Mouse (Mus musculus) C2C12 (cell line): ENCODE data around the gene Zdhhc18.

ENCODE experiments used
- CTCF ChIP-seq: IDR thresholded peaks from one replicate; pipeline ENCODE4 v1.5.1; 2011; ENCODE audit not compliant: control insufficient read depth, insufficient read depth, insufficient read length
- USF1 ChIP-seq: IDR thresholded peaks from one replicate; pipeline ENCODE4 v1.6.1; 2011; ENCODE audit warnings: low read depth, mild to moderate bottlenecking, control low read depth, moderate library complexity

DNA sequence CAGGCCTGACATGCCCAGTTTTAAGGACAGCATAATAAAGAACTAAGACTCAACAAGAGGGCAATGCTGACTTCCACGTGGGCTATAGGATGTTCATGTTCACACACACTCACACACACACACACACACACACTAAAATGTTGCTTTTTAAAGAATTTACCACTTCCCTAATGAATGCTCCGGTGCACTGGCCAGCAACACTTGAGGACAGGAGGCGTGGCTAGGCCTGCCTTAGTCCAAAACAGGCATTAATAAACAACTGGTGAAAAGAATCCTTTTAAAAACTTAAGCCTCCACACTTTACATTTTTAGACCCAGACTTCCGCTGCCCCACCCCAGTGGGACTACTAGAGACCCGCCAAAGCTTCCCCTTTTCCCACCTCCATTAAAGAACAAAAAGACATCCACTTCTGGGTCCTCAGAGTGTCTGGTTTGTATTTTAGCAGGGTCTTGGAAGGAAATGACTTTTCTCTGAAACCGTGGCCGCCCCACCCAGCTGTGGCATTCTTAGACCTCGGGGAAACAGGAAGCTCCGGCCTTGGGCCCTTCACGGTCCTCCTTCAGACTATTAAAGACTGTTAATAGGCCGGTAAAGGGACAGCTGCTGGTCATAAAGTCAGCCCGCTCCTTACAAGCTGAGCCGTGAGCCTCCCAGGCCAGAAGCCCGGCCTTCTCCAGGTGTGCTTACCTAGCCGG, 9.7 kb upstream of the Zdhhc18 start:
- no peak for TF ChIP-seq CTCF
- no peak for TF ChIP-seq USF1
